Mouse (Mus musculus) CH12.LX (cell line): ENCODE data around the gene Ednrb.

Source experiments
- CTCF ChIP-seq, 2 experiments: IDR thresholded peaks in 1 of 2; conservative IDR thresholded peaks in 1 of 2; 2 replicates each; pipeline ENCODE4 v1.5.1; 2011 to 2012; ENCODE audit warnings: low read depth in 2 of 2, low read length in 2 of 2, improper control_type of control experiment in 1 of 2, inconsistent platforms in 1 of 2, mild to moderate bottlenecking in 1 of 2, moderate library complexity in 1 of 2
- EP300 ChIP-seq: IDR thresholded peaks from 2 replicates; pipeline ENCODE4 v1.6.1; 2011; ENCODE audit warnings: low read length, improper control_type of control experiment
- GABPA ChIP-seq: IDR thresholded peaks from 2 replicates; pipeline ENCODE4 v1.6.1; 2012; ENCODE audit warnings: low read depth, low read length, improper control_type of control experiment, inconsistent platforms; ENCODE audit not compliant: insufficient replicate concordance
- MAX ChIP-seq: IDR thresholded peaks from 2 replicates; pipeline ENCODE4 v1.6.1; 2011; ENCODE audit warnings: low read length, improper control_type of control experiment
- MYC ChIP-seq: IDR thresholded peaks from 2 replicates; pipeline ENCODE4 v1.6.1; 2011; ENCODE audit warnings: low read depth, mild to moderate bottlenecking, improper control_type of control experiment, low read length
- SMC3 ChIP-seq: IDR thresholded peaks from 2 replicates; pipeline ENCODE4 v1.6.1; 2011; ENCODE audit warnings: low read depth, low read length, improper control_type of control experiment
- UBTF ChIP-seq: IDR thresholded peaks from 2 replicates; pipeline ENCODE4 v1.6.1; 2012; ENCODE audit warnings: low read depth, mild to moderate bottlenecking, inconsistent platforms, low read length, improper control_type of control experiment, moderate library complexity
- USF1 ChIP-seq: IDR thresholded peaks from 2 replicates; pipeline ENCODE4 v1.6.1; 2014; ENCODE audit warnings: low read depth, mild to moderate bottlenecking, inconsistent platforms, low read length, improper control_type of control experiment
- ZMIZ1 ChIP-seq: IDR thresholded peaks from 2 replicates; pipeline ENCODE4 v1.6.1; 2012; ENCODE audit warnings: low read depth, mild to moderate bottlenecking, inconsistent platforms, low read length, improper control_type of control experiment

- TF ChIP-seq MYC (no peak), CTCF (conservative IDR thresholded peaks at IDR 0.05 in 1 of 2, IDR thresholded peaks at IDR 0.05 in 1 of 2; ENCODE audit: low read depth in 2 of 2, low read length in 2 of 2) (no peak), GABPA (no peak), UBTF (no peak), ZMIZ1 (no peak), EP300 (no peak), USF1 (no peak), MAX (no peak), SMC3 (no peak)
Measured at GRCm38 (mm10) chr14:103825934-103826333, 18.3 kb downstream of the Ednrb start.
